Mouse (Mus musculus) olfactory bulb, adult 2 months (tissue): ENCODE measurements around the gene Smpdl3a.

Experiments
- CTCF ChIP-seq: fragments of 200-500 bp; IDR thresholded peaks from 2 replicates; pipeline ENCODE4 v1.5.1; 2012; ENCODE audit warnings: low read depth, mild to moderate bottlenecking, low read length, moderate library complexity; ENCODE audit not compliant: insufficient read depth
- POLR2A ChIP-seq: fragments of 200-500 bp; IDR thresholded peaks from 2 replicates; pipeline ENCODE4 v1.6.1; 2012; ENCODE audit warnings: mild to moderate bottlenecking, low read depth, low read length, moderate library complexity; ENCODE audit not compliant: insufficient read depth

- TF ChIP-seq CTCF (no peak), POLR2A (no peak)
Observed at GRCm38 (mm10) chr10:57835982-57836381, 41.8 kb downstream of the Smpdl3a start.
